Mouse (Mus musculus) G1E (cell line): Measurements from ENCODE around the gene Cdk5r2. TPM values are rescaled to one million over a fixed set of nuclear protein-coding genes. Genes with fewer than 3 reads are reported as not detected.

Experiments
- ATAC-seq: 2 replicates; pipeline ENCODE4 v1.8.0; 2016; ENCODE audit warnings: mild to moderate bottlenecking; ENCODE audit not compliant: insufficient number of reproducible peaks, poor library complexity, low FRiP score, severe bottlenecking; ENCODE audit errors: extremely low read depth
- DNase-seq: peaks from one replicate; pipeline ENCODE4 v3.0.0; 2012; ENCODE audit warnings: low spot score
- H3K27me3 ChIP-seq: 2 replicates; pipeline ENCODE4 v1.6.1; 2012; ENCODE audit warnings: mild to moderate bottlenecking, low read length, inconsistent platforms; ENCODE audit not compliant: insufficient read depth
- H3K36me3 ChIP-seq: replicated peaks from 2 replicates; pipeline ENCODE3; 2012; ENCODE audit warnings: mild to moderate bottlenecking, inconsistent platforms
- H3K4me1 ChIP-seq: 2 replicates; pipeline ENCODE4 v1.6.1; 2012; ENCODE audit warnings: low read depth, low read length, inconsistent platforms, mixed read lengths; ENCODE audit not compliant: insufficient read depth
- H3K4me3 ChIP-seq: 2 replicates; pipeline ENCODE4 v1.5.1; 2012; ENCODE audit warnings: low read depth, mild to moderate bottlenecking, inconsistent platforms, low read length, moderate library complexity, mixed read lengths
- H3K9me3 ChIP-seq: replicated peaks from 2 replicates; pipeline ENCODE4 v1.6.1; 2012; ENCODE audit warnings: inconsistent platforms
- CTCF ChIP-seq: IDR thresholded peaks from 2 replicates; pipeline ENCODE4 v1.5.1; 2012; ENCODE audit warnings: low read depth, low read length, inconsistent platforms, mixed read lengths
- GATA1 ChIP-seq: IDR thresholded peaks from 2 replicates; pipeline ENCODE4 v1.6.1; 2012; ENCODE audit warnings: borderline replicate concordance, low read length, inconsistent platforms, mixed read lengths
- GATA2 ChIP-seq: IDR thresholded peaks from 2 replicates; pipeline ENCODE4 v1.6.1; 2012; ENCODE audit warnings: low read depth, low read length, inconsistent platforms, borderline replicate concordance
- POLR2AphosphoS5 ChIP-seq: IDR thresholded peaks from 2 replicates; pipeline ENCODE4 v1.6.1; 2012; ENCODE audit warnings: low read depth, low read length, inconsistent platforms; ENCODE audit not compliant: insufficient replicate concordance
- TAL1 ChIP-seq: conservative IDR thresholded peaks from 2 replicates; pipeline ENCODE4 v1.6.1; 2012; ENCODE audit warnings: low read depth, low read length, inconsistent platforms, mixed read lengths
- polyA plus RNA-seq: library from polyadenylated mRNA; stranded (reverse); fragments of >175 nt; gene quantifications from 2 replicates; pipeline ENCODE4 v1.2.3, GENCODE M21; 2012
- total RNA-seq, 2 experiments: library from RNA; stranded (forward) in 1 of 2; stranded (reverse) in 1 of 2; fragments of 200-1000 nt in 1 of 2; fragments of >200 nt in 1 of 2; fragmentation: Nextera tagmentation in 1 of 2; gene quantifications; 2 replicates each; pipeline ENCODE4 v1.2.3; 2014 to 2017

The Cdk5r2 gene
- total and polyA plus RNA-seq, 3 experiments: not detected

- no peaks in the 10 kb centered on the region for H3K36me3 ChIP-seq
- no peak overlapping the region for H3K4me3 ChIP-seq
- H3K4me1 ChIP-seq: no peaks in the 10 kb centered on the region
- DNase-seq (no peak), ATAC-seq (no peak)
- TF ChIP-seq POLR2AphosphoS5: no peak
- no peak for TF ChIP-seq TAL1
- no peak for TF ChIP-seq GATA2
- TF ChIP-seq GATA1: no peak
- TF ChIP-seq CTCF: no peak
- H3K9me3 ChIP-seq: peaks cover 8% of the 10 kb centered on the region
- H3K27me3 ChIP-seq: no peaks in the 10 kb centered on the region; the same call in none of the 2 replicates
Observed at GRCm38 (mm10) chr1:74850251-74850650, 4.5 kb upstream of the Cdk5r2 start.

GRCm38 (mm10) chr1:74851001-74851775, 3.5 kb upstream of the Cdk5r2 start:
- Histone ChIP-seq H3K36me3 (no peaks in the 10 kb centered on the region), H3K4me1 (no peaks in the 10 kb centered on the region), H3K4me3 (no peak overlapping the region), H3K9me3 (peaks cover 18% of the 10 kb centered on the region), H3K27me3 (no peaks in the 10 kb centered on the region; the same call in none of the 2 replicates)
- no peak for DNase-seq
- no peak for ATAC-seq
- TF ChIP-seq GATA1: no peak
- no peak for TF ChIP-seq POLR2AphosphoS5
- TF ChIP-seq GATA2: no peak
- no peak for TF ChIP-seq CTCF
- no peak for TF ChIP-seq TAL1

DNA sequence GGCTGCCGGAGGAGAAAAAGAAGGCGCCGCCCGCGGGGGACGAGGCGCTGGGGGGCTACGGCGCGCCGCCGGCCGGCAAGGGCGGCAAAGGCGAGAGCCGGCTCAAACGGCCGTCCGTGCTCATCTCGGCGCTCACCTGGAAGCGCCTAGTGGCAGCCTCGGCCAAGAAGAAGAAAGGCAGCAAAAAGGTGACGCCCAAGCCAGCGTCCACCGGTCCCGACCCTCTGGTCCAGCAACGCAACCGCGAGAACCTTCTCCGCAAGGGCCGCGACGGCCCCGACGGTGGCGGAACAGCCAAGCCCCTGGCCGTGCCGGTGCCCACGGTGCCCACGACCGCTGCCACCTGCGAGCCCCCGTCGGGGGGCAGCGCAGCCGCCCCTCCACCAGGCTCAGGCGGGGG, 422 bp downstream of the Cdk5r2 start:
- Histone ChIP-seq H3K4me3 (no peak overlapping the region), H3K4me1 (no peaks in the 10 kb centered on the region)

DNA sequence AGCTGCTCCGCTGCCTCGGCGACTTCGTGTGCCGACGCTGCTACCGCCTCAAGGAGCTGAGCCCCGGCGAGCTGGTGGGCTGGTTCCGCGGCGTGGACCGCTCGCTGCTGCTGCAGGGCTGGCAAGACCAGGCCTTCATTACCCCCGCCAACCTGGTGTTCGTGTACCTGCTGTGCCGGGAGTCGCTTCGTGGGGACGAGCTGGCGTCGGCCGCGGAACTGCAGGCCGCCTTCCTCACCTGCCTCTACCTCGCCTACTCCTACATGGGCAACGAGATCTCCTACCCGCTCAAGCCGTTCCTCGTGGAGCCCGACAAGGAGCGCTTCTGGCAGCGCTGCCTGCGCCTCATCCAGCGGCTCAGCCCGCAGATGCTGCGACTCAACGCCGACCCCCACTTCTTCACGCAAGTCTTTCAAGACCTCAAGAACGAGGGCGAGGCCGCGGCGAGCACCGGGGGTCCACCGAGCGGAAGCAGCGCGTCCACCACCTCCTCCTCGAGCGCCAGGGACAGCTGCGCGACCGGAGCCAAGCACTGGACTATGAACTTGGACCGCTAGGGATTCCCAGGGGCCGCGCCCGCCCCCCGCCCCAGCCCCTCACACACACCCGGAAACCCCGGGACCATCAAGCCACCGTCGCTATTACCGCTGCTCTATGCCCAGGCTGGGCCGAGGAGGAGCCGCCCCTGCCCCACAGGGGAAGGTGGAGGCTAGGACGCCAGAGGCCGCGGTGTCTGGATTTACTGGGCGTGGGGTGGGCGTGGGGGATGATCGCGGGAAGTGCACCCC, 1.1 kb downstream of the Cdk5r2 start:
- Histone ChIP-seq H3K4me3 (peak overlapping the region; percentile 30; the same call in 1 of the 2 replicates), H3K27me3 (no peaks in the 10 kb centered on the region), H3K36me3 (no peaks in the 10 kb centered on the region), H3K9me3 (peaks cover 29% of the 10 kb centered on the region), H3K4me1 (no peaks in the 10 kb centered on the region)
- no peak for ATAC-seq
- TF ChIP-seq GATA2: no peak
- TF ChIP-seq GATA1: no peak
- no peak for TF ChIP-seq CTCF
- no peak for TF ChIP-seq POLR2AphosphoS5
- no peak for TF ChIP-seq TAL1
- no peak for DNase-seq

More for the DNA sequence above, 422 bp downstream of the Cdk5r2 start:
- peaks cover 29% of the 10 kb centered on the region for H3K9me3 ChIP-seq
- no peak for TF ChIP-seq GATA2
- no peak for TF ChIP-seq POLR2AphosphoS5
- TF ChIP-seq CTCF: no peak
- TF ChIP-seq TAL1: no peak
- TF ChIP-seq GATA1: no peak
- DNase-seq (no peak), ATAC-seq (no peak)
- H3K36me3 ChIP-seq: no peaks in the 10 kb centered on the region
- H3K27me3 ChIP-seq: no peaks in the 10 kb centered on the region; the same call in none of the 2 replicates

- Histone ChIP-seq H3K4me1 (no peaks in the 10 kb centered on the region), H3K9me3 (peaks cover 29% of the 10 kb centered on the region), H3K27me3 (no peaks in the 10 kb centered on the region), H3K4me3 (no peak overlapping the region; the same call in 1 of the 2 replicates), H3K36me3 (no peaks in the 10 kb centered on the region)
- ATAC-seq (no peak), DNase-seq (no peak)
- TF ChIP-seq GATA2 (no peak), GATA1 (no peak), POLR2AphosphoS5 (no peak), CTCF (no peak), TAL1 (no peak)
Observed at GRCm38 (mm10) chr1:74856439-74856720, 1.6 kb downstream of the Cdk5r2 start.

- TF ChIP-seq TAL1 (no peak), GATA1 (no peak), POLR2AphosphoS5 (no peak), GATA2 (no peak), CTCF (no peak)
- H3K9me3 ChIP-seq: peaks cover 29% of the 10 kb centered on the region
- no peaks in the 10 kb centered on the region for H3K4me1 ChIP-seq
- ATAC-seq (no peak), DNase-seq (no peak)
- no peak overlapping the region for H3K4me3 ChIP-seq
- H3K27me3 ChIP-seq: no peaks in the 10 kb centered on the region
- no peaks in the 10 kb centered on the region for H3K36me3 ChIP-seq
Observed at GRCm38 (mm10) chr1:74856791-74857190, 2.1 kb downstream of the Cdk5r2 start.
